Mouse (Mus musculus) heart, postnatal 0 days (tissue): Measurements from ENCODE around the gene Macrod1. TPM values are rescaled to one million over a fixed set of nuclear protein-coding genes. Genes with fewer than 3 reads are reported as not detected.
A peak's percentile ranks its signal among the peaks of the same experiment; 100 is the strongest.

Source experiments
- ATAC-seq: fragments of 200-750 bp; cut with Nextera tagmentation; 2 replicates; pipeline ENCODE4 v1.8.0; 2017; ENCODE audit warnings: low read depth, moderate number of reproducible peaks, moderate library complexity; ENCODE audit not compliant: insufficient read depth
- DNase-seq: peaks from one replicate; pipeline ENCODE4 v3.0.0-alpha.2; 2016; ENCODE audit warnings: low spot score
- H3K27ac ChIP-seq: fragments of 300-500 bp; sonication (generic); 2 replicates; pipeline ENCODE4 v1.5.1; 2014; ENCODE audit warnings: low read depth, mild to moderate bottlenecking
- H3K27me3 ChIP-seq: fragments of 300-500 bp; sonication (generic); 2 replicates; pipeline ENCODE4 v1.6.1; 2014; ENCODE audit warnings: low read length, mixed read lengths; ENCODE audit not compliant: control insufficient read depth, insufficient read depth
- H3K36me3 ChIP-seq: fragments of 300-500 bp; sonication (generic); replicated peaks from 2 replicates; pipeline ENCODE4 v1.6.1; 2014; ENCODE audit warnings: low read length, mixed read lengths; ENCODE audit not compliant: control insufficient read depth, insufficient read depth
- H3K4me1 ChIP-seq: fragments of 300-500 bp; sonication (generic); 2 replicates; pipeline ENCODE4 v1.6.1; 2014; ENCODE audit warnings: antibody characterized with exemption; ENCODE audit not compliant: control insufficient read depth, insufficient read depth
- H3K4me2 ChIP-seq: fragments of 300-500 bp; sonication (generic); 2 replicates; pipeline ENCODE4 v1.6.1; 2014; ENCODE audit warnings: low read depth, mild to moderate bottlenecking, low read length, moderate library complexity
- H3K4me3 ChIP-seq: fragments of 300-500 bp; sonication (generic); 2 replicates; pipeline ENCODE4 v1.5.1; 2014; ENCODE audit warnings: low read depth, low read length
- H3K9ac ChIP-seq: fragments of 300-500 bp; sonication (generic); replicated peaks from 2 replicates; pipeline ENCODE4 v1.6.1; 2014; ENCODE audit warnings: low read depth, low read length, mixed read lengths
- H3K9me3 ChIP-seq: fragments of 300-500 bp; sonication (generic); replicated peaks from 2 replicates; pipeline ENCODE4 v1.6.1; 2016; ENCODE audit warnings: low read length; ENCODE audit not compliant: control insufficient read depth
- CTCF ChIP-seq: IDR thresholded peaks from 2 replicates; pipeline ENCODE4 v1.5.1; 2016; ENCODE audit warnings: antibody characterized with exemption, control low read depth, low read depth
- EP300 ChIP-seq: IDR thresholded peaks from 2 replicates; pipeline ENCODE4 v1.6.1; 2016; ENCODE audit warnings: antibody characterized with exemption, low read depth
- WGBS: fragments of 180-500 bp; shearing (Covaris S2); extraction: QIAGEN DNeasy Blood & Tissue Kit; methylation state at CpG from one replicate; pipeline ENCODE4 v1.1.7; 2014; 5-methylcytosine and 5-hydroxymethylcytosine counted together
- polyA plus RNA-seq: library from polyadenylated mRNA; unstranded; fragments of >200 nt; fragmentation: Nextera tagmentation; extraction: Ambion mirVana; gene quantifications from 2 replicates; pipeline ENCODE4 v1.2.1, GENCODE M21; 2015
- total RNA-seq: library from RNA; depleted of rRNA; stranded (reverse); fragments of >200 nt; gene quantifications from 2 replicates; pipeline ENCODE4 v1.2.3, GENCODE M21; 2014; ENCODE audit warnings: low replicate concordance

Gene Macrod1
- total and polyA plus RNA-seq, 2 experiments from 2014 or later: 113 to 122 TPM

DNA sequence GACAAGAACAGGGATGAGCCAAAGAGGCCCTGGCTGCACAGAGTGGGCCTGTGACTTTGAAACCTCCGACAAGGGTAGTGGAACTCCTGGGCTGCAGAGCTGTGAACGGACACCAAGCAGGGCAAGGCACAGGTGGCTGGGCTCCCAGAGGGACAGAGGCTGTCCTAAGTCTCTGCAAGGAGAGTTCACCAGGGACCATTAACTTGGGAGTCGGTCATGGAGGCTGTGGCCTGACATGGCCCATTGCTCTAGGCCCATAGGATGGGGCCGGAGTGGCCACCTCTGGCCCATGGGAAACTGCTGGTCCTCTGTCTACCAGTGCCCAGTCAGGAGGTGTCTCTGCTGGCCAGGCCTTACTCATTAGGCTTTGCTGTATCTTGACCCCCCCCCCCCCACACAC lies 55.1 kb downstream of the Macrod1 start:
- no peaks in the 10 kb centered on the region for H3K27me3 ChIP-seq
- DNase-seq (no peak), ATAC-seq (no peak)
- TF ChIP-seq CTCF (no peak), EP300 (no peak)
- H3K36me3 ChIP-seq: no peaks in the 10 kb centered on the region
- no peak overlapping the region for H3K4me3 ChIP-seq
- no peaks in the 10 kb centered on the region for H3K9me3 ChIP-seq
- no peak overlapping the region for H3K9ac ChIP-seq
- 77% methylated on average over 4 of the region's 4 CpGs for WGBS
- H3K27ac ChIP-seq: no peak overlapping the region
- H3K4me1 ChIP-seq: peaks cover 24% of the 10 kb centered on the region
- H3K4me2 ChIP-seq: no peak overlapping the region

DNA sequence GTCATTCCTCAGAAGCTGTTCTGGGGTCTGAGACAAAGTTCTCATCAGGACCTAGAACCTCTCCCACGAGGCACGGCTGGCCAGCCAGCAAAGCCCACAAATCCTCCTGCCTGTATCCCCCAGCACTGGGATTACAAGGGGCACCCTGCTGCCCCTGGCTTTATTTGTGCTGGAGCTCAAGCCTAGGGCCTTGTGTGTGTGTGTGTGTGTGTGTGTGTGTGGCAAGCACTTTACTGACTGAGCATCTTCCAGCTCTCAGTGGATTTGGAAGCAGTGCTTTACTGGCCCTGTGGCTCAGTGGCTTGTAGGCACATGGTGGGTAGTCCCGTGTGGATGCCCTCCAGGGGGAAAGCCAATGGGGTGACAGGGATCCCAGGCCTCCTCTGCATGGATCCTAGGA lies 56.0 kb downstream of the Macrod1 start:
- H3K4me2 ChIP-seq: no peak overlapping the region
- DNase-seq (no peak), ATAC-seq (no peak)
- no peak for TF ChIP-seq CTCF
- no peak overlapping the region for H3K4me3 ChIP-seq
- H3K9ac ChIP-seq: no peak overlapping the region
- WGBS: 65% methylated on average over 3 of the region's 3 CpGs
- H3K27me3 ChIP-seq: no peaks in the 10 kb centered on the region
- peaks cover 25% of the 10 kb centered on the region for H3K4me1 ChIP-seq
- no peak overlapping the region for H3K27ac ChIP-seq
- no peaks in the 10 kb centered on the region for H3K36me3 ChIP-seq
- no peaks in the 10 kb centered on the region for H3K9me3 ChIP-seq

DNA sequence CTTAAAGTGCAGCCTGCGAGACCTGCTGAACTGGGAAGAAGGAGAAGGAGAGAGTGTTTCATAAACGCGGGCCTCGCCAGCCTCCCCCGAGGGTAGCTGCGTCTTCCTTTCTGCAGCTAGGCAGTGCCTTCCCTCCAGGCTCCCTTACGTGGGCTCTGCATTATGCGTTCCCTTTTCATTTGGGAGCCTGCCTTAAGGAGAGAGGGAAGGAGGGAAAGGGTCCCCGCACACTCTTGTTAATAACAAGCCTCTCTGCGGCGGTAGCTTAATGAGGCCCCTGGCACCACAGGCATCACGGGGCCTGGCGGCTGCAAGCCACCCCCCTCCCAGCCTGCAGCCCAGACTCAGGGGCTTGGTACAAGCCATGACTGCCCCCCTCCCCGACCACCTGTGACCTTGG lies 57.0 kb downstream of the Macrod1 start:
- TF ChIP-seq EP300 (no peak), CTCF (no peak)
- no peak overlapping the region for H3K27ac ChIP-seq
- peak overlapping the region; percentile 30; the same call in 1 of the 2 replicates for H3K9ac ChIP-seq
- H3K4me3 ChIP-seq: no peak overlapping the region
- H3K36me3 ChIP-seq: no peaks in the 10 kb centered on the region
- H3K9me3 ChIP-seq: no peaks in the 10 kb centered on the region
- H3K4me2 ChIP-seq: no peak overlapping the region
- peaks cover 24% of the 10 kb centered on the region for H3K4me1 ChIP-seq
- 62% methylated on average over 14 of the region's 14 CpGs for WGBS
- DNase-seq (no peak), ATAC-seq (no peak)
- no peaks in the 10 kb centered on the region for H3K27me3 ChIP-seq

DNA sequence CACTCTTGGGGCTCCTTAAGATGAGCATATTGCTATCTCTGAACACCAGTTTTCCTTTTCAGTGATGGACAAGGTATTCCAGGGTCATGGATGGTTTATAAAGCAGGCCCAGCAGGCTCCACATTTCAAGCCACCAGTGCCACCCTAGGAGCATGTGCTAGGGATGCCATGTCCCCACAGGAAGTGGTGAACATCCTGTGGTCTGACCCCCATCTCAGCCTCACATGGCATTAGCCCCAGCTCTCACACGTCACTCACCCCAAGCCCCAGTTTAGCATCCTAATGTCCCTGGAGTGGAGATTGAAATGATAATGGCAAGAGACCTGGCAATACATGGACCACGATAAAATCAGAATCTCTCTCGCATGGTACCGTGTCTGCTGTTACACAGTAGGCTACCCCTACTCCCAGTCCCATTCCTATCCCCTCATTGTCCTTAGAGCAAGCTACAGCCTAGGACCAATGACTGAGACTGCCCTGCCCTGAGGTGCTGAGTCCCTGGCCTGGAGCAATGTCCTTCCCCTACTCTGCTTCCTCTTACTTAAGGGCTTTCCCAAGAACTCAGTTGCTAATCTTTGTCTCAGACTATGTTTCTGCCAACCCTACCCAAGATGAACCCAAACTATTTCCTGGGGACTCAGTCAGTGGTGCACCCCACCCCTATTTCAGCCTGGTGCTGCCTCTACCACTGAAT lies 59.6 kb downstream of the Macrod1 start:
- peaks cover 20% of the 10 kb centered on the region for H3K4me1 ChIP-seq
- TF ChIP-seq EP300 (no peak), CTCF (no peak)
- WGBS: 86% methylated on average over 4 of the region's 4 CpGs

DNA sequence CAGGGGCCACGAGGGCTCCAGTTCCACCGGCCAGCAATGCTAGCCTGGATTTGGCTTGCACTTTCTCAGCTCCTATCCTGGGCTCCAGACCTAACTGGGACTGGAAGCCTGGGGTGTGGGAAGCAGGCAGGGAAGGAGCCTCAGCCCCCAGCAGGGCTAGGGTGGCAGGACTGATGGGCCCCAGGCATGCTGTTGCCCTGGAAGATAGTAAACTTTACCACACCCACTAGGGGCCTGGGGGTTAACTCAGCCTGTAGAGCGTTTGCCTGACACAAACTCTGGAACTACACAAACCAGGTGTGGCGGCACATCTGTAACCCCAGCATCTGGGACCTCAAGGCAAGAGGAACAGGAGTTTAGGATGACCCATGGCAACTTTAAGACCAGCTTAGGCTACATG lies 60.5 kb downstream of the Macrod1 start:
- H3K9me3 ChIP-seq: no peaks in the 10 kb centered on the region
- ATAC-seq (no peak), DNase-seq (no peak)
- no peak overlapping the region for H3K4me3 ChIP-seq
- H3K9ac ChIP-seq: no peak overlapping the region
- H3K27ac ChIP-seq: no peak overlapping the region
- H3K27me3 ChIP-seq: no peaks in the 10 kb centered on the region
- no peaks in the 10 kb centered on the region for H3K36me3 ChIP-seq
- TF ChIP-seq CTCF (no peak), EP300 (no peak)
- WGBS: 70% methylated on average over 4 of the region's 4 CpGs
- H3K4me2 ChIP-seq: no peak overlapping the region
- peaks cover 29% of the 10 kb centered on the region for H3K4me1 ChIP-seq

More for the DNA sequence above, 59.6 kb downstream of the Macrod1 start:
- H3K4me2 ChIP-seq: no peak overlapping the region
- no peak for ATAC-seq
- no peak overlapping the region for H3K9ac ChIP-seq
- no peak overlapping the region for H3K27ac ChIP-seq
- H3K4me3 ChIP-seq: no peak overlapping the region
- DNase-seq: no peak
- H3K36me3 ChIP-seq: no peaks in the 10 kb centered on the region
- no peaks in the 10 kb centered on the region for H3K27me3 ChIP-seq
- no peaks in the 10 kb centered on the region for H3K9me3 ChIP-seq
